Mouse (Mus musculus) thymus, adult 2 months (tissue): ENCODE results near the gene Slc15a4. TPM values are rescaled to one million over a fixed set of nuclear protein-coding genes. Genes with fewer than 3 reads are reported as not detected.

Experiments used
- DNase-seq: peaks from one replicate; pipeline ENCODE4 v3.0.0; 2021
- H3K27ac ChIP-seq: fragments of 200-500 bp; 2 replicates; pipeline ENCODE4 v1.5.1; 2012; ENCODE audit warnings: low read length, control low read depth; ENCODE audit not compliant: control insufficient read depth, insufficient read depth
- H3K27me3 ChIP-seq: fragments of 200-500 bp; 2 replicates; pipeline ENCODE4 v1.6.1; 2012; ENCODE audit warnings: mild to moderate bottlenecking, low read length, moderate library complexity, mixed read lengths; ENCODE audit not compliant: control insufficient read depth, insufficient read depth
- H3K36me3 ChIP-seq: fragments of 200-500 bp; 2 replicates; pipeline ENCODE4 v1.6.1; 2012; ENCODE audit warnings: mild to moderate bottlenecking, low read length, moderate library complexity; ENCODE audit not compliant: control insufficient read depth, insufficient read depth
- H3K4me1 ChIP-seq: fragments of 200-500 bp; replicated peaks from 2 replicates; pipeline ENCODE4 v1.6.1; 2012; ENCODE audit warnings: low read length; ENCODE audit not compliant: control insufficient read depth, insufficient read depth
- H3K4me3 ChIP-seq: fragments of 200-500 bp; 2 replicates; pipeline ENCODE4 v1.5.1; 2012; ENCODE audit warnings: mild to moderate bottlenecking, low read length, control low read depth, moderate library complexity; ENCODE audit not compliant: control insufficient read depth, insufficient read depth
- CTCF ChIP-seq: fragments of 200-500 bp; IDR thresholded peaks from 2 replicates; pipeline ENCODE4 v1.5.1; 2012; ENCODE audit warnings: mild to moderate bottlenecking, control low read depth, low read length, moderate library complexity, borderline replicate concordance; ENCODE audit not compliant: control insufficient read depth, poor library complexity, insufficient read depth; ENCODE audit errors: extremely low read depth
- POLR2A ChIP-seq: fragments of 200-500 bp; IDR thresholded peaks from 2 replicates; pipeline ENCODE4 v1.6.1; 2012; ENCODE audit warnings: mild to moderate bottlenecking, low read length, control low read depth, moderate library complexity; ENCODE audit not compliant: control insufficient read depth, poor library complexity, insufficient read depth; ENCODE audit errors: extremely low read depth
- WGBS: fragments of 180-500 bp; shearing (Covaris S2); methylation state at CpG from one replicate; pipeline ENCODE4 v1.1.7; 2018; 5-methylcytosine and 5-hydroxymethylcytosine counted together
- polyA plus RNA-seq: library from polyadenylated mRNA; depleted of rRNA; stranded (reverse); fragments of >200 nt; gene quantifications from 2 replicates; pipeline ENCODE4 v1.2.3, GENCODE M21; 2012

Gene Slc15a4
- polyA plus RNA-seq, 1 experiment, result 45.4 TPM

GRCm38 (mm10) chr5:127639067-127639605, 6.4 kb upstream of the Slc15a4 start:
- 89% methylated on average over 6 of the region's 6 CpGs for WGBS
- no peaks in the 10 kb centered on the region for H3K27me3 ChIP-seq
- TF ChIP-seq CTCF (no peak), POLR2A (no peak)
- no peaks in the 10 kb centered on the region for H3K4me1 ChIP-seq
- DNase-seq, result no peak
- H3K27ac ChIP-seq, result no peak overlapping the region
- no peaks in the 10 kb centered on the region for H3K36me3 ChIP-seq
- no peak overlapping the region for H3K4me3 ChIP-seq

GRCm38 (mm10) chr5:127638177-127638576, 5.5 kb upstream of the Slc15a4 start:
- no peaks in the 10 kb centered on the region for H3K36me3 ChIP-seq
- H3K4me1 ChIP-seq, result no peaks in the 10 kb centered on the region
- no peak for DNase-seq
- H3K4me3 ChIP-seq, result no peak overlapping the region
- no peak overlapping the region for H3K27ac ChIP-seq
- 92% methylated on average over 2 of the region's 2 CpGs for WGBS
- H3K27me3 ChIP-seq, result peaks cover 3% of the 10 kb centered on the region; the same call in 1 of the 2 replicates
- no peak for TF ChIP-seq CTCF

- Histone ChIP-seq H3K27ac (no peak overlapping the region), H3K36me3 (no peaks in the 10 kb centered on the region), H3K27me3 (peaks cover 7% of the 10 kb centered on the region; the same call in 1 of the 2 replicates), H3K4me3 (no peak overlapping the region), H3K4me1 (no peaks in the 10 kb centered on the region)
- no peak for TF ChIP-seq CTCF
- no peak for TF ChIP-seq POLR2A
- WGBS, result 75% methylated on average over 4 of the region's 4 CpGs
- DNase-seq, result no peak
These were observed 4.9 kb upstream of the Slc15a4 start for GRCm38 (mm10) chr5:127637622-127638021.

GRCm38 (mm10) chr5:127633666-127634065, 969 bp upstream of the Slc15a4 start:
- TF ChIP-seq CTCF (no peak), POLR2A (no peak)
- H3K27ac ChIP-seq, result no peak overlapping the region
- 90% methylated on average over 7 of the region's 7 CpGs for WGBS
- no peaks in the 10 kb centered on the region for H3K4me1 ChIP-seq
- DNase-seq, result no peak
- H3K36me3 ChIP-seq, result no peaks in the 10 kb centered on the region
- no peak overlapping the region for H3K4me3 ChIP-seq
- peaks cover 9% of the 10 kb centered on the region; the same call in 1 of the 2 replicates for H3K27me3 ChIP-seq

- H3K4me3 ChIP-seq, result no peak overlapping the region
These were observed 491 bp upstream of the Slc15a4 start for GRCm38 (mm10) chr5:127633188-127633587.

GRCm38 (mm10) chr5:127631671-127632070, 1.0 kb downstream of the Slc15a4 start:
- Histone ChIP-seq H3K4me3 (no peak overlapping the region), H3K27me3 (peaks cover 9% of the 10 kb centered on the region; the same call in 1 of the 2 replicates), H3K27ac (no peak overlapping the region), H3K36me3 (no peaks in the 10 kb centered on the region), H3K4me1 (no peaks in the 10 kb centered on the region)
- WGBS, result 21% methylated on average over 5 of the region's 5 CpGs
- no peak for DNase-seq
- TF ChIP-seq CTCF, result no peak
- TF ChIP-seq POLR2A, result no peak

More at GRCm38 (mm10) chr5:127633188-127633587, 491 bp upstream of the Slc15a4 start:
- whole genome bisulfite sequencing, result 39% methylated on average over 4 of the region's 4 CpGs
- Histone ChIP-seq H3K27ac (no peak overlapping the region), H3K4me1 (no peaks in the 10 kb centered on the region), H3K36me3 (no peaks in the 10 kb centered on the region), H3K27me3 (peaks cover 9% of the 10 kb centered on the region; the same call in 1 of the 2 replicates)
- no peak for DNase-seq
- TF ChIP-seq POLR2A (no peak), CTCF (no peak)

- Histone ChIP-seq H3K36me3 (no peaks in the 10 kb centered on the region), H3K27ac (no peak overlapping the region), H3K27me3 (peaks cover under 1% of the 10 kb centered on the region; the same call in 1 of the 2 replicates), H3K4me3 (no peak overlapping the region), H3K4me1 (no peaks in the 10 kb centered on the region)
- no peak for DNase-seq
- TF ChIP-seq CTCF, result no peak
- no peak for TF ChIP-seq POLR2A
- WGBS, result 87% methylated on average over 12 of the region's 12 CpGs
These were observed 5.5 kb downstream of the Slc15a4 start for GRCm38 (mm10) chr5:127627242-127627641.
